Mouse (Mus musculus) hindlimb bud, embryonic 11.5 days (tissue): ENCODE measurements around the gene Nudt15.
"Not testable (repeated sequence)": the region's sequence is repeated elsewhere in the genome, so short reads cannot be mapped to it uniquely, and the experiment has no call there.

Source experiments
- DNase-seq: peaks from one replicate; pipeline ENCODE4 v3.0.0-alpha.2; 2012; ENCODE audit warnings: low read depth, low spot score; ENCODE audit errors: extremely low spot score

Nudt15 gene

GRCm38 (mm10) chr14:73548051-73548450, at the start of gene Nudt15:
Gene Nudt15 (minus strand): TSS chr14:73548242.
- no peak for DNase-seq

GRCm38 (mm10) chr14:73592166-73592565, 44.1 kb upstream of the Nudt15 start:
- no peak for DNase-seq

GRCm38 (mm10) chr14:73588080-73588479, 40.0 kb upstream of the Nudt15 start:
- no peak for DNase-seq

GRCm38 (mm10) chr14:73576336-73576735, 28.3 kb upstream of the Nudt15 start:
- no peak for DNase-seq

- DNase-seq: no peak
Observed at GRCm38 (mm10) chr14:73574053-73574452, 26.0 kb upstream of the Nudt15 start.

GRCm38 (mm10) chr14:73571143-73571542, 23.1 kb upstream of the Nudt15 start:
- DNase-seq: no peak

GRCm38 (mm10) chr14:73569831-73570230, 21.8 kb upstream of the Nudt15 start:
- not testable (repeated sequence) for DNase-seq

- peak; percentile 6 for DNase-seq
Observed at GRCm38 (mm10) chr14:73553122-73553696, 5.2 kb upstream of the Nudt15 start.

- DNase-seq: peak; percentile 81
Observed at GRCm38 (mm10) chr14:73552341-73553121, 4.5 kb upstream of the Nudt15 start.

GRCm38 (mm10) chr14:73551164-73551563, 3.1 kb upstream of the Nudt15 start:
- DNase-seq: no peak

GRCm38 (mm10) chr14:73550732-73551131, 2.7 kb upstream of the Nudt15 start:
- DNase-seq: no peak

- no peak for DNase-seq
Observed at GRCm38 (mm10) chr14:73550291-73550690, 2.2 kb upstream of the Nudt15 start.

GRCm38 (mm10) chr14:73547034-73547433, 1.0 kb downstream of the Nudt15 start:
- no peak for DNase-seq

- DNase-seq: no peak
Observed at GRCm38 (mm10) chr14:73543781-73544180, 4.3 kb downstream of the Nudt15 start.

- no peak for DNase-seq
Observed at GRCm38 (mm10) chr14:73535641-73536040, 12.4 kb downstream of the Nudt15 start.

GRCm38 (mm10) chr14:73533755-73534465, 14.1 kb downstream of the Nudt15 start:
- no peak for DNase-seq

- not testable (repeated sequence) for DNase-seq
Observed at GRCm38 (mm10) chr14:73528661-73529060, 19.4 kb downstream of the Nudt15 start.

- DNase-seq: peak; percentile 85
Observed at GRCm38 (mm10) chr14:73524766-73525448, 23.1 kb downstream of the Nudt15 start, which contains the start of gene Sucla2. Gene Sucla2 (plus strand): TSS chr14:73525319.

GRCm38 (mm10) chr14:73524136-73524535, 23.9 kb downstream of the Nudt15 start:
- no peak for DNase-seq

GRCm38 (mm10) chr14:73509765-73510423, 38.1 kb downstream of the Nudt15 start, which contains the start of gene Med4:
Gene Med4 (plus strand): TSS chr14:73510025.
- peak; percentile 92 for DNase-seq
